Mouse (Mus musculus): ENCODE data around the gene Ints14. TPM values are rescaled to one million over a fixed set of nuclear protein-coding genes. Genes with fewer than 3 reads are reported as not detected.

The Ints14 gene
- total and polyA plus RNA-seq, 3 experiments, result 30.1 to 58.2 (median 52.9) TPM

Other genes with a start within 250 kb of the Ints14 start
- gene Rab11a, start 223.1 kb upstream of the Ints14 start, total RNA-seq (2012; rRNA removed), result 86.0 and 109 TPM in 2 replicates
- gene Rab11a, start 223.1 kb upstream of the Ints14 start, total RNA-seq (2014; rRNA removed), result 168 TPM in 2 replicates
- gene Rab11a, start 223.1 kb upstream of the Ints14 start, polyA plus RNA-seq (2012; ENCODE audit: insufficient read length, low read depth), result 189 and 193 TPM in 2 replicates
- 24.0 and 37.1 TPM in 2 replicates for gene Dennd4a, start 149.6 kb upstream of the Ints14 start, total RNA-seq (2012; rRNA removed)
- 18.3 and 22.6 TPM in 2 replicates for gene Dennd4a, start 149.6 kb upstream of the Ints14 start, total RNA-seq (2014; rRNA removed)
- 35.8 and 41.1 TPM in 2 replicates for gene Dennd4a, start 149.6 kb upstream of the Ints14 start, polyA plus RNA-seq (2012; ENCODE audit: insufficient read length, low read depth)
- gene Slc24a1, start 9.3 kb upstream of the Ints14 start, total RNA-seq (2012; rRNA removed), result under 0.01 and 0.04 TPM in 2 replicates
- not detected in 2 replicates for gene Slc24a1, start 9.3 kb upstream of the Ints14 start, total RNA-seq (2014; rRNA removed)
- gene Slc24a1, start 9.3 kb upstream of the Ints14 start, polyA plus RNA-seq (2012; ENCODE audit: insufficient read length, low read depth), result 0.05 and 0.11 TPM in 2 replicates
- 30.4 and 36.5 TPM in 2 replicates for gene Hacd3, start 60.8 kb downstream of the Ints14 start, total RNA-seq (2012; rRNA removed)
- gene Hacd3, start 60.8 kb downstream of the Ints14 start, total RNA-seq (2014; rRNA removed), result 68.7 and 72.7 TPM in 2 replicates
- 36.9 and 41.5 TPM in 2 replicates for gene Hacd3, start 60.8 kb downstream of the Ints14 start, polyA plus RNA-seq (2012; ENCODE audit: insufficient read length, low read depth)
- 35.3 and 36.0 TPM in 2 replicates for gene Dpp8, start 71.5 kb downstream of the Ints14 start, total RNA-seq (2012; rRNA removed)
- gene Dpp8, start 71.5 kb downstream of the Ints14 start, total RNA-seq (2014; rRNA removed), result 39.9 and 44.0 TPM in 2 replicates
- gene Dpp8, start 71.5 kb downstream of the Ints14 start, polyA plus RNA-seq (2012; ENCODE audit: insufficient read length, low read depth), result 41.8 and 53.2 TPM in 2 replicates
- 0.04 and 0.13 TPM in 2 replicates for gene Igdcc4, start 140.6 kb downstream of the Ints14 start, total RNA-seq (2012; rRNA removed)
- not detected in 2 replicates for gene Igdcc4, start 140.6 kb downstream of the Ints14 start, total RNA-seq (2014; rRNA removed)
- gene Igdcc4, start 140.6 kb downstream of the Ints14 start, polyA plus RNA-seq (2012; ENCODE audit: insufficient read length, low read depth), result 0.11 and 0.23 TPM in 2 replicates
- 0.21 TPM in 1 of 2 replicates, not detected in the other for gene Igdcc3, start 180.3 kb downstream of the Ints14 start, total RNA-seq (2012; rRNA removed)
- gene Igdcc3, start 180.3 kb downstream of the Ints14 start, total RNA-seq (2014; rRNA removed), result not detected in 2 replicates
- gene Igdcc3, start 180.3 kb downstream of the Ints14 start, polyA plus RNA-seq (2012; ENCODE audit: insufficient read length, low read depth), result 0.20 and 0.26 TPM in 2 replicates
- gene Parp16, start 234.4 kb downstream of the Ints14 start, total RNA-seq (2012; rRNA removed), result 1.3 and 1.7 TPM in 2 replicates
- gene Parp16, start 234.4 kb downstream of the Ints14 start, total RNA-seq (2014; rRNA removed), result 0.44 and 0.46 TPM in 2 replicates
- gene Parp16, start 234.4 kb downstream of the Ints14 start, polyA plus RNA-seq (2012; ENCODE audit: insufficient read length, low read depth), result 0.81 and 0.94 TPM in 2 replicates

Data from CH12.LX (cell line).